Mouse (Mus musculus): ENCODE measurements around the gene Scap.
"Not testable (repeated sequence)": the region's sequence is repeated elsewhere in the genome, so short reads cannot be mapped to it uniquely, and the experiment has no call there.

Scap gene

GRCm38 (mm10) chr9:110330913-110331312, 2.2 kb upstream of the Scap start:
- not testable (repeated sequence) for DNase-seq (ENCODE audit: low read depth, low spot score)

GRCm38 (mm10) chr9:110333896-110334259, 790 bp downstream of the Scap start:
- DNase-seq (ENCODE audit: low read depth, low spot score), result no peak

GRCm38 (mm10) chr9:110334849-110335248, 1.8 kb downstream of the Scap start:
- DNase-seq (ENCODE audit: low read depth, low spot score), result no peak

GRCm38 (mm10) chr9:110340037-110340750, 7.1 kb downstream of the Scap start:
- DNase-seq (ENCODE audit: low read depth, low spot score), result no peak

GRCm38 (mm10) chr9:110342008-110342407, 8.9 kb downstream of the Scap start:
- no peak for DNase-seq (ENCODE audit: low read depth, low spot score)

GRCm38 (mm10) chr9:110343805-110344204, 10.7 kb downstream of the Scap start:
- no peak for DNase-seq (ENCODE audit: low read depth, low spot score)

- no peak for DNase-seq (ENCODE audit: low read depth, low spot score)
Measured at GRCm38 (mm10) chr9:110345057-110345739, 12.1 kb downstream of the Scap start.

- no peak for DNase-seq (ENCODE audit: low read depth, low spot score)
Measured at GRCm38 (mm10) chr9:110348899-110349298, 15.8 kb downstream of the Scap start.

GRCm38 (mm10) chr9:110350188-110350587, 17.1 kb downstream of the Scap start:
- DNase-seq (ENCODE audit: low read depth, low spot score), result no peak

- no peak for DNase-seq (ENCODE audit: low read depth, low spot score)
Measured at GRCm38 (mm10) chr9:110350612-110351011, 17.5 kb downstream of the Scap start.

- no peak for DNase-seq (ENCODE audit: low read depth, low spot score)
Measured at GRCm38 (mm10) chr9:110351350-110351749, 18.3 kb downstream of the Scap start.

- peak; percentile 61 for DNase-seq (ENCODE audit: low read depth, low spot score)
Measured at GRCm38 (mm10) chr9:110351932-110352632, 19.0 kb downstream of the Scap start.

GRCm38 (mm10) chr9:110358341-110358740, 25.3 kb downstream of the Scap start:
- DNase-seq (ENCODE audit: low read depth, low spot score), result no peak

GRCm38 (mm10) chr9:110361299-110361698, 28.2 kb downstream of the Scap start:
- no peak for DNase-seq (ENCODE audit: low read depth, low spot score)

- no peak for DNase-seq (ENCODE audit: low read depth, low spot score)
Measured at GRCm38 (mm10) chr9:110362337-110362736, 29.2 kb downstream of the Scap start.

- DNase-seq (ENCODE audit: low read depth, low spot score), result no peak
Measured at GRCm38 (mm10) chr9:110366746-110367145, 33.7 kb downstream of the Scap start.

- DNase-seq (ENCODE audit: low read depth, low spot score), result no peak
Measured at GRCm38 (mm10) chr9:110369860-110370259, 36.8 kb downstream of the Scap start.

- DNase-seq (ENCODE audit: low read depth, low spot score), result no peak
Measured at GRCm38 (mm10) chr9:110373871-110374270, 40.8 kb downstream of the Scap start.

- no peak for DNase-seq (ENCODE audit: low read depth, low spot score)
Measured at GRCm38 (mm10) chr9:110375668-110376067, 42.6 kb downstream of the Scap start.

GRCm38 (mm10) chr9:110377655-110378054, 44.6 kb downstream of the Scap start:
- not testable (repeated sequence) for DNase-seq (ENCODE audit: low read depth, low spot score)

GRCm38 (mm10) chr9:110379361-110379760, 46.3 kb downstream of the Scap start:
- DNase-seq (ENCODE audit: low read depth, low spot score), result no peak

GRCm38 (mm10) chr9:110380662-110381061, 47.6 kb downstream of the Scap start:
- no peak for DNase-seq (ENCODE audit: low read depth, low spot score)

GRCm38 (mm10) chr9:110381292-110381691, 48.2 kb downstream of the Scap start:
- no peak for DNase-seq (ENCODE audit: low read depth, low spot score)

All from A20 (cell line).